Mouse (Mus musculus): ENCODE measurements around the gene Runx1.
A peak's percentile ranks its signal among the peaks of the same experiment; 100 is the strongest.

Runx1 gene

DNA sequence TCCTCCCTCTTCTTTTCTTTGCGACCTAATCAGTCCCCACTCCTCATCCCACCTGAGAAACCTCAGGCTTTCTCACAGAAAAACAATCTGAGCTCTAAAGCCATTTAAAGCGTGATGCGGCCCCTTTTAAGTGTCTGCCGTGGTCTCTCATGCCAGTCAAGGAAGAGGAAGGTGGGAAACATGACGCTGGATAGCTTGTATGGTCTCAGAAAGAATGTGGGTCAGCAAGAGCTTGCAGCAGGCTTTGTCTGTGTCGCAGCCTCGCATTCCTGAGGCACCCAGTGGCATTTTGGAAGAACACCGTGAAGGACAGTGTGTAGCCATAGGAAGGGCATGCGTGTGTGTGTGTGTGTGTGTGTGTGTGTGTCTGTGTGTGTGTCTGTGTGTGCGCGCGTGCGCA lies 179.8 kb downstream of the Runx1 start:
- DNase-seq, result no peak

GRCm38 (mm10) chr16:92645423-92646115 lies 180.4 kb downstream of the Runx1 start:
- no peak for DNase-seq

DNA sequence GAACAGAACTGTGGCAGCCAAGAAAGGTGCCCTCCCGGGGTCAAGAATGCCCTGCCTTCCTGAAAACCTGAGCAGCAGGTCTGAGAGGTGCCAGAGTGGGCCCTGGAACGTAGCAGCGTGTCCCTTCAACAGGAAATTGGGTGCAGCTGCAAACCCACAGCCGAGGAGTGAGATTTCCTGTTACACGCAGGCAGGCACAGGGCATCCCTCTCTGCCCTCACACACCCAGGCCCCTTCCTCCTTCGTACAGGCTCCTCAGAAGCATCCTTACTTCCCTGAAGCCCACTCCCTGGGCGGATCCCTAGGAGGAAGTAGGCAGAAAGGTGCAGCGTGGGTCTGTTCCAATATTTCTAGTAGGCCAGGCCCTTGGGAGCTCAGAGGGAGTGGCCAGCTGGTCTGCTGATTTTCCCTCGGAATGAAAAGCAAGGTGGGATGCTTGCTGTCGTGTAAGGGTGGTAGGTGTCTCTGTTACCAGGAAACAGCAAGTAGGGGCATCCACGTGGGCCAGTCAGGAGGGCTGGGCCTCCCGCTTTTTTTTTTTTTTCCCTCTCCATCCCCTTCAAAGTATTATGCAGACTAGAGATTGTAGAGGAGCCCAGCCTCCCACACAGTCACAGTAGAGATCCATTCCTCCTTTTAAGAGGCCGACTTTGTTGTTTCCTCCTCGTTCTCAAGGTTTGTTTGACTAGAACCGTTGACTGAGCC lies 181.1 kb downstream of the Runx1 start:
- DNase-seq, result peak; percentile 14 to 17

DNA sequence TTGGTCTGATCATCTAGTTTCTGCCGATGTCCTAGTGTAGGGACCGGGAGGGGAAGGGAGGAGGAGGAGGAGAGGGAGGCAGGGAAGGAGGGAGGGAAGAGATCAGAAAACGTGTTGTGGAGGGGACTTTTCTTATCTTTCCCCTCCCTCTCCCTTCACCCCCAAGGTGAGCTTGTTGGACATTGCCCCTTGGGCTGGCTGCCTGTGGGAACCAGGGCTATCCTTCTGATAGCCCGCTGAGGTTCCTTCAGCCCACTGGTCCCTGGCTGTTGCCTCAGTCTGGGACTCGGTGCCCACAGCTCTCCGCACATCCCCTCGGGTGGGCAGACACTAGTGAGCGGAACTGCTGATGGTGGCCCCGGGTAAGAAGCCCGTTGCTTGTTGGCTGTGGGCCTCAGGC lies 181.6 kb downstream of the Runx1 start:
- DNase-seq, result no peak

- DNase-seq, result no peak
Observed at GRCm38 (mm10) chr16:92642283-92642682, 183.7 kb downstream of the Runx1 start.

- no peak for DNase-seq
Observed at GRCm38 (mm10) chr16:92641053-92641452, 184.9 kb downstream of the Runx1 start.

GRCm38 (mm10) chr16:92639093-92639492 lies 186.9 kb downstream of the Runx1 start:
- DNase-seq, result peak in 1 of 2 experiments; percentile 19

- DNase-seq, result no peak
Observed at GRCm38 (mm10) chr16:92637033-92637432, 188.9 kb downstream of the Runx1 start.

- DNase-seq, result no peak
Observed at GRCm38 (mm10) chr16:92632115-92632763, 193.7 kb downstream of the Runx1 start.

DNA sequence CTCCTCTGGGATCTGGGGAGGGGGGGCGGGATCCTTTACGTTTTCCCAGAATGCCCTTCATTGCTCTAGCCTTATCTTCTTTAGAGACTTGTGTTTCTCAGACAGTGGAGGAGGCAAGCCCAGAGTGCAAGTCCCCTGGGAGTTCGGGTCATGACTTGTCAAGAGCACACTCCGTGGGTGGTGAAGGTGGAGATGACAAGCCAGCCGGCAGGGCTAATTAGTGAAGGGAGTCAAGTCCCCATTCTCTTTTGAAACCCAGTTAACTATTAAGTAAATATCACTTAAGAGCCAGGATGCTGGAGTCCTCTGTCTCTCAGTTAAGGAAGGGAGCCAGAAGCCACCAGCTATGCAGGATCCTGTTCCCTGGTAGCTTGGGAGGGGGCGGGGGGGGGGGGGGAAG lies 194.3 kb downstream of the Runx1 start:
- DNase-seq, result no peak

GRCm38 (mm10) chr16:92630950-92631349 lies 195.0 kb downstream of the Runx1 start:
- no peak for DNase-seq

GRCm38 (mm10) chr16:92629829-92630228 lies 196.1 kb downstream of the Runx1 start:
- no peak for DNase-seq

- DNase-seq, result no peak
Observed at GRCm38 (mm10) chr16:92627262-92627661, 198.7 kb downstream of the Runx1 start.

DNA sequence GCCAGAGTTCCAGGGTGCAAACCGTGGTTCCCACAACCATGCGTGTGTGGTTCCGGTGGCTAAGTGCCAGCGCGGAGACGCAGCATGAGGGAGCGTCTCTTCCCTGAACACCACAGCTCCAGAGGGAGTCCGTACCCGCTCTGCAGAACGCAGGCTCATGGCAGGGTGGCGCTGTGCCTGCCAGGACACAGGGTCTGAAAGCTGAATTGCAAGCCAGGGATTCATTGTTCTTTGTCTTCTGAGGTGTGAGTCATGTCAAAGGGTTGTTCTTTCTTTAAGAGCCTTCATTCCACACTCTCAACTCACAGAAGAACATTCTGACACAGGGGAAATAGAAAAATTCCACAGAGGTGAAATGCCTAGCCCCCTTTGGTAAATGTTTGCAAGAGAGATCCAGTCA lies 202.0 kb downstream of the Runx1 start:
- DNase-seq, result no peak

DNA sequence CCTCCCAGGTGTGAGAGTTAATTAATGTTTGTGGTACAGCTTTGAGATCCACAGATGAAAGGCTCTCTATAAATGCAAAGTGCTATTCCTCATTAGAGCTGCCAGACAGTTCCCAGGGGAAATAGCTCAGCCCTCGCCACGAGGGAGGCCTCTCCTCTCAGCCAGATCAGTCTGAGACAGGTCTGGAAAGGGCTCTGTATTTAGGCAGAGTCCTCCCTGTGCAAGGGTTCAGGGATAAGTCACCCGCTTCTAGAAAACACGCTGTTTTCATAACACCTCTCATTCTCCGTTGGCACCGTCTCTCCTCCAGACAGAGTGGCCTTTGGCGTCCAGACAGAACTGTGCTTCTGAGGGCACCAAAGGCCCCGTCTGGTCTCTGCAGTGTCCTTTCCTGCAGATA lies 204.1 kb downstream of the Runx1 start:
- DNase-seq, result no peak

DNA sequence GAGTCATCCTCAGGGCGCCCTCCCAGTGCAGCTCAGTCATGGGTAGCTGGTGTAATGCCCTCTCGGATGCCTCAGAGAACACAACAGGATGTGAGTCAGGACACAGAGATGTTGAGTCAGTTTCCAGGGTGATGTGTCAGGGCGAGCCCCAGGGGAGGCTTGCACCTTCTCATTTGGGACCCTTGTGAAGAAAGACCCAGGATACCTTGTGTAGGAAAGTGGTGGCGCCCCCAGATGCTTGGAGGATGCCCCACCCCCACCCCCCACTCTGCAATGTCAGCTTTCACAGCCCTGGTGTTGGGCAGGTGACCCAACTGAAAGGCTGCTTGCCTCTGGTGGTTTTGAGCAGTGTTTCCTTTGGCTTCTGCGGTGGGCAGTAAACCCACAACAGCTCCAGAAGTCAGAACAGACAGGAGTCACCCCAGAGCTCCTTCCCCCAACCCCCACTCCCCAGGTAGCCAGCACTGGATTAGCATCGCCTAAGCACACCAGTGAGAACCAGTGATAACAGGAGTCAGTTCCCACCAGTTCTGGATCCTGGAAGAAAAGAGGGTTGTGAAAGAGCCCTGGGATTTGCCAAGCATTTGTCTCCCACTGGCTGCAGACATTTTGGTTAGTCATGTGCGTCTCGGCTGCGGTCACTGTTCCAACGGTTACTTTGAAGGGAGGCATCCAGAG lies 205.0 kb downstream of the Runx1 start:
- DNase-seq, result peak; percentile 12 to 36

DNA sequence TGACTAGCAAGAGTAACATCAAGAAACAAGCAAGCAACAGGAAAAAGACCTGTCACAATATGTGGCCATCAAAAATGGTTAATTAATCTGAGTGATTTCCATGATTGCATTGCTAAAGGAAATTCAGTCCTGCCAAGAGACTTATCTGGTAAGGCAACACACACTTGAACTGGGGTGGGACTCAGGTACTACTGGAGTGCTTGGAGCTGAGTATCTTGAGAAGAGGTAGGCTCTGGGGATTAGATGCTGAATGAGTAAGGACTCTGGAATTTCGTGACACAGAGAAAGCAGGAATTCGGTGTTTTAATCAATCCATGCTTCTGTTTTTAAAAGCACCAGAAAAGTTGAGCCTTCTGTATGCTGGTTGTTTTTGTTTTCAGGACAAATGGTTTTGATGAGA lies 209.1 kb downstream of the Runx1 start:
- DNase-seq, result no peak

DNA sequence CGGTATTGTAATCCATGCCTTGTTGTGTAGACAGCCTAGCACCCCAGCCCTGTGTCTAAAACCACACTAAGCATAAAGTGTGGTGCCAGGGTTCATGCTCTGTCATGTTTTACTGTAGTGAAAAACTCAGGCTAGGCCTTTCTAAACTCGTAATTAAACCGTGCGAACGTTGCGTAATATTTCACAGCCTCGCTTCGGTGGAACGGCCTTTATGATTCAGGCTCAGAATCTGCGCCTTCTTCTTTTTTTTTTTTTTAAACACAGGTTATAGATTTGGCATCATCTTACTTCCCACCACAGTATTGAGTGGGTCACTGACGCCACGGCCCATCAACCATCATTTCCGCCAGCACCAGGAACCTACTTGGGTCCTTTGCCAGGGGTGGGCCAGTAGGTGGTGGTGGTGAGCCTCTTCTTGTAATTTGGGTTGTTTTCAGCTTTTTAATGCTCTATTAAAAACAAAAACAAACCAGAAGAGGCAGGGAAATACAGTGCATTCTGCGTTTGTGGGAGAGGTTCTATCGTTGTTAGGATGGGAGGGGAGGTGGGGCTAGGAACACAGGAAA lies 210.6 kb downstream of the Runx1 start:
- no peak for DNase-seq

- DNase-seq, result no peak
Observed at GRCm38 (mm10) chr16:92612546-92612945, 213.4 kb downstream of the Runx1 start.

GRCm38 (mm10) chr16:92611641-92612149 lies 214.3 kb downstream of the Runx1 start:
- no peak for DNase-seq

DNA sequence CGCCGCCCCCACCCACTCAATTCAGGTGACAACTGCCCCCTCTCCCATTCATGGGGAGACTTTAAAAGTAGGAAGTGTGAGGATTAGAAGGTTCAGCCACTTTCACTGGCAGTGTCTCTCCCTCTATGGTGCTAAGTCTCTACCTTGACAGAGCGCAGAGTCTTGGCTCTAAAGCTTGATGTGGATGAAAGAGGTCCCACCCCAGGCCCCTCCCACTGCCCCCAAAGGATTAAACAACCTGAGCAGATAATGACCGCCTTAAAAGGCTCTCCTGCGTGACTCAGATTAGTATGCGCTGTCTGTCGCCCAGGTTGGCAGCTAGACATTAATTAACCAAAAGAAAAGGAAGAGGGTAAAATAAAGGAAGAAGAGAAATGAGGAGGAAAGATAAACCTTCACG lies 215.5 kb downstream of the Runx1 start:
- no peak for DNase-seq

DNA sequence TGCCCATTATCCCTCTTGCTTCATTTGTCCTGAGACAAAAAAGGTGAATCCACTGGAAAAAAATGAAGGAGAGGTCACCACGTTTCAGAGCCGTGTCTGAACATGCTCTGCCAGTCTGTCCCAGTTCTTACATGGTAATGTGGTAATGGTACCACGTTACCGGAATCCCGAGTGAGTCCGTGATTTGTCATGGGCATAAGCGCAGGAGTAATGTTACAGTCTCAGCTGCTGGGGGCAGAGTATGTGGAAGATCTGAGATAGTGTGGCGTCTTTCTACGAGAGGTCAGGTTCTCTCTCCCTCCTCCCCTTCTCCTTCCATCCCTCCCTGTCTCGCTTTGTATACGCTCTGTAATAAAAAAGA lies 216.3 kb downstream of the Runx1 start:
- DNase-seq, result no peak

All from B cell, adult 2 months (primary cell).